Mouse (Mus musculus): ENCODE data around the gene Egf.

DNA sequence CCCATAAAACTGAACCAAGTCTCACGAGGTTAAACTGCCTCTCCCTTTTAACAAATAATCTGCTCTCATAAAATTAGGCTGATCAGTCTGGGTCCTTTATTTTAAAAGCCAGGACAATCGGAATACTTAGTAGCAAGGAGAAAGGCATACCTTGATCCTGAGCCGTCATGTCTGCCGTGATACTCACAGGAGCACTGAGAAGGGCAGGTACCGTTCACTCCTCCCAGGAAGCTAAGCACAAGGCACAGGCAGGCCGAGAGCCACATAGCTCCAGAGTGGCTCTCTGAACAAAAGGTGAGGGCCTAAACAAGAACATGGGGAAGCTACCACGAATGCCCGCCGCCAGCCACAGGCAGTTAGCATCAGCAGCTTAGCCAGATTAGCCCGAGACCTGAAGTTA, 48.6 kb upstream of the Egf start, which contains the start of gene Lrit3:
- TF ChIP-seq ZC3H11A (IDR thresholded peaks at IDR 0.05; ENCODE audit: borderline replicate concordance, low read depth, low read length) (no peak), HCFC1 (IDR thresholded peaks at IDR 0.05; ENCODE audit: borderline replicate concordance, insufficient read depth, low read length) (no peak)

Data from ES-E14 (cell line).